Mouse (Mus musculus) retina, postnatal 7 days (tissue): Measurements from ENCODE around the gene Slirp.

Source experiments
- DNase-seq: peaks from one replicate; pipeline ENCODE4 v3.0.0-alpha.2; 2012; ENCODE audit warnings: low read depth, low spot score

Slirp gene

DNA sequence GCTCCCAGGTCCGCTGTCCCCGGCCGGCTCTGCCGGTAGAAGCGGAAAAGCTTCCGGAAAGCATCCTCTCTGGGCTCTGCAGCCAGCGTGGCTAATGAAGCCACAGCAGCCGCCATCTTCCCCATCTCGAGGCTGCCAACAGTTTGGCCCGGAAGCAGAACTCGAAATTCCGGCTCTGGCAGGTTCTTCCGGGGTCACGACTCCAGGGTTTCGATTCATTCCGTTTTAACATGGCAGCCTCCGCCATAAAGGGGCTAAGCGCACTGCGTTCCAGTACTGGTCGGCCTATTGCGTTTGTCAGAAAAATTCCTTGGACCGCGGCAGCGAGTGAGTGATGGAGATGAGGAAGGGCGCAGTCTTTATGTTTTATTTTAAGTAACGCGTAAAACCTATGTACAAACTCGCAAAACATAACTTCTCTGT is at the start of gene Slirp, which contains the start of gene Alkbh1:
Gene Slirp, plus strand, starts transcription at position 197 of the 423 bp plus-strand sequence.
Gene Alkbh1, minus strand, starts transcription at position 318 of the 423 bp plus-strand sequence.
- DNase-seq: peak; percentile 88

DNA sequence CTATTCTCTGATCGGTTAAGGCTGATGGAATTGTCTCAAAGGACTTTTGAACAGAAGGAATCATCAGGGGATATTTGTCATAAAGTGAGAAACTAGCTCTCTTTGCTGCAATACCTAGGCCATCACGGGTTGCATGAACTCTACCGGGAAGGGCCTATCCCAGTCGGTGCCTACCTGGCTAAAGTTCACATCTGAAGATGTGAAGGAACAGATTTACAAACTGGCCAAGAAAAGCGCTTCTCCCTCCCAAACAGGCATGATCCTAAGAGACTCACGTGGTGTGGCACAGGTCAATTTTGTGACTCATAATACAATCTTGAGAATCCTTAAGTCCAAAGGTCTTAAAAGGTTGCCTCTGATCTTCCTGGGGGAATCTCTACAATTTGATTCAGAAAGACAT is 49.4 kb upstream of the Slirp start:
- no peak for DNase-seq

DNA sequence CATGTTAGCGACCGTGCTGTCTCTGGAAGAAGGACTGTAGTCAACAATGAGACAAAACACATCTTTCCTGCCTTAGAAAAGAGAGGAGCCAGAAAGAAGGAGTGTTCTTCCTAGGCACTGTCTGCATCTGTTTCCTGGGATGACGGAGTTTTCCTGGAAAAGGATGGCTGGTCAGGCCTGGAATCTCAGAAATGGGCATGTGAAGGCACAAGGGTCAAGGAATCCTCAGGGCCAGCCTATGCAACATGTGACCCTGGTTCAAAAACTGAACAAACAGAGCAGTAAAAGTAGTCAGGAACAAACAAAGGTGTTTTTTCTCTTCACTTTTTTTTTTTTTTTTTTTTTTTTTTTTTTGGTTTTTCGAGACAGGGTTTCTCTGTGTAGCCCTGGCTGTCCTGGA is 46.6 kb upstream of the Slirp start:
- no peak for DNase-seq

DNA sequence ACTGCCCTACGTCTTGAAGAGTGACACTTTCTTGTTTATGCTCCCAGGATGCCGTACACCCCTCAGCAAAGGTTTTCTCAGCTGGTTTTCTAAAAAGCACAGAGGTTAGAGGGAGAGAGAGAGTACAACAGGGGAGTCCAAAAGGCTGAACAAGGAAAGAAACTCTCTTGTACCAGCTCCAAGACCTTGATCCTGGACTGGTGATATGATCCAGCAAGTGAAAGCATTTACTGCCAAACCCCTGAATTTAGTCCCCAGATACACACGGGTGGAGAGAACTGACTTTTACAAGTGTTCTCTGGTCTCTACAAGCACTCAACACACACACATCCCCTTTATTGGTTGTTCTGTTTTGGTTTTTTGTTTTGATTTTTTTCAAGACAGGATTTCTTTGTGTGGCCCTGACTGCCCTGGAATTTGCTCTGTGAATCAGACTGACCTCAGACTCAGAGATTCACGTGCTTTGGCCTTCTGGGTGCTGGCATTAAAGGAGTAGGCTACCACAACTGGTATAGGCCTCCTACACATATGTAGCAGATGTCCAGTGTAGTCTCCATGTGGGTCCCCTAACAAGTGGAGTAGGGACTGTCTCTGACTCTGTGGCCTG is 45.8 kb upstream of the Slirp start:
- no peak for DNase-seq

DNA sequence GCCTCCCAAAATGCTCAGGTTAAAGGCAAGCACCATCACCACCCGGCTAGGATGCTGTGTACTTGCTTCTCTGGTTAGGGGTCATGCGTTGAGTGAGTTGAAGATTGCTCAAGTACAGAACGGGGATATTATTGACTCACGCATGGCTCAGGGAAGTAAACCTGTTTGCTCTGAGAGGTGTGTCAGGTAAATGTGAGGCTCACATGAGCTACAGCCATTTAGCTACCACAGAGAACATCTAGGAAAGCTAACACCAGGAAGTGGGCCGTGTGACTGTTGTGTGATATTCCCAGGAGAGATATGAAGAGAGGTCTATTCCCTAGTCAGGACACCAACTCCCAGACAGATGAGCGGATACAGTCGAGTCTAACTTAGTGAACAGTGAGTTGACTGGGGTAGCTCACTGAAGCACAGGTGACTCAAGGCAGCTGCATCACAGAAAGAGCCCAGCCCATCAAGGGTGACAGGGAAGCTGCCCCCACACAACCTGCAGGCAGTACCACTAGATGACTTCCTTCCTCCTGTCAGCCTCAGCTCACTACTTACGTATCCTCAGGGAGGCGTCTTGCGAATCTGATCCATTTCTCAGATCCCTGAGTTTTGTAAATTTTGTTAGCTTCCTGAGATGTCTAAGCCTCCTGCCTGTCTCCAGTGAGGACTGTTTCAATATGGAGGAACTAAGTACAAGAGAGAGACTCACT is 44.4 kb upstream of the Slirp start:
- no peak for DNase-seq

DNA sequence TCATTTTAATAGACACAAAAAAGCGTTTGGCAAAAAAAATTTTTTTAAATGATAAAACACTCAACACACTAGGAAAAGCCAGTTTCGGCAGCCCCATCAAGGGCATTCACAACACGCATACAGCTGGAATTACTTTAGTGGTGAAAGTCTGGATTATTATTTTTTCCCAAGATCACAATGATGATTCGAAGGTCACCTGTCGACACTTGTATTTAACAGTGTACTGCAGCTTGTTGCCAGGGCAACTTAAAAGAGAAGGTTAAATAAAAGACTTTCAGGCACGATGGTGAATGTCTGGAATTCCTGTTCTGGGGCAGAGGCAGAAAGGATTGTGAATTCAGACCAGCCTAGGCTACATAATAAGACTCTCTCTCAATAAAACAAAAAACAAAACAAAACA is 41.8 kb upstream of the Slirp start:
- no peak for DNase-seq

DNA sequence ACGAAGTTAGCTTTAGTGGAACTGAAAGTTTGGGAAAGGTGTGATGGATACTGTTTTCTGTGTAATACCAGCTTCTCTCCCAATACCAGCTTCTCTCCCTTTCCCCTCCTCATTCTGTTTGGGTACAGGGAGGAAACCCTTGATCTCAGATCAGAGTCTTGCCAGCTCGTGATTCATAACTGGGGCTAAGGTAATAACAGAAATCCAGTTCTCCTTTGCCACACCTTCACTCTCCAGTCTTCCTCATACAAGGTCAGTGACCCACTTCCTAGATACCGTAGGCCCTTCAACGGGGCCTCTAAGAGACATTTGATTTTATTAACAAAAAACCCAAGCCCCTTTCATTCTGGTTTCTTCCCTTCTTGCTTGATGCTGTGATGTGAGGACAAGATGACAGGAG is 38.5 kb upstream of the Slirp start:
- no peak for DNase-seq

DNA sequence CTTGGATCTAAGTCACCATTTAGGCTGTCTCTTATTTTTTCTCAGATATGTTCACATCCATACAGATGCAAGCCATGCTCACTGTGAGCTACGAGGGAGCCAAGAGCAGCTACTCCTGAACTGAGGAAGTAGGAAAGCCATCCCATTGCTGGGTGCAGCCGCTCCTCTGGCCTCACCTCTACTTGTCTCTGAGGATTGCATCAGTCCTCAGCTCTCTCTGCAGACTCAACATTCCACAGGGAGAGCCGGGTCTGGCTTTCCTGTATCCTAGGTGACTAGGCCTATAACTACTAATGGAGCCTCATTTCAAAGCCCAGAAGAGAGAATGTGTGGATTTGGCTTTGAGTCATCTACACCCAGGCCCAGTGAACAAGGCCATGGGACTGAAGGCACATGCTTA is 38.0 kb upstream of the Slirp start:
- no peak for DNase-seq

DNA sequence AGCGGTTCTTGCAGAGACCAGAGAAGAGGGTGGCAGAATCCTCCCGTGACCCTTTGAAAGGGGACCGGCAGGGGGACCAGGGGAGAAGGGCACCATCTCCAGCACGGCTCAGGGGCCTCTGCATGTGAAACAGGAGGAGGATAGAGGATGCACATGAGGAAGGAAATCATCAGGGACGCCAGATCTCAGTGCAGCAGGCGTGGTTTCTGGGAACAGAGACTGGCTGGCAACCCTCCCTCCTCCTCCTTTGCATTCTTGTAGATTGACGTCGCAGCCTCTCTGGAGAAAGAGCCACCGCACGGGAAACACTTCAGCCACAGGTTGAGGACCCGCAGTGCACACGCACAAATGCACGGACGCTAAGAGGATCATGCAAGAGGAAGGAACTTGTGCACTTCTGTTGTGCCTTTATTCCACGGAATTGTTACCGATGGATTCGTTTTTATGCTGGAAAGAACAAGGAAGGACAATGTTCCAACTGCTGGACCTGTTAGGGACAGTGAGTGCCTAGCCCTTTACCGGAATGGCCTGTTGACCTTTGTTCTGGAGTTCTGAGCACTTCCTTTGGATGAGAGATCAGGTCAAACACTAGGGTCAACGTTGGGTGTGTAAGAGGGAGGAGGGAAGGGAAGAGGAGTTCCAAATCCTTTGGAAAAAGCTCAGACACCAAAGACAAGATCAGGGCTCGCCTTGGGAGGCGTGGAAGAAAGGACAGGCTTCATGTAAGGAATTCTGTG is 35.7 kb upstream of the Slirp start:
- no peak for DNase-seq

DNA sequence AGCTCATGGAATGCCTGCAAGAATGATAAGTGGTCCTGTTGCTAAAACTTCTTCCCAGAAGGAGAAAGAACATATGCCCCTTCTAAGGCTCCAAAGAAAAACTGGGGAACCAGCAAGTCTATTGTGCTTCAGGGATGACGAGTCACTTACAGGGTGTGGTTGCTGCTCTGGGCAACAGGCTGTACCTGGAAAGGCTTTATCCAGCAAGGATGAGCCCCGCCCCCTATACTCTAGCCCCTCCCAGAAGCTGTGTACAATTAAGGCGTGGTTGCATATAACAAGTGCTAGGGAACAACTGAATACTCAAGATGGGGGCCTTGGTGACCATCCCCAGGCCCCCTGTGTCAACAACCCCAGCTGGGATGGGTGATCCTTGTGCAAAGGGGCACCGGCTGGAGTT is 34.6 kb upstream of the Slirp start:
- DNase-seq: no peak

DNA sequence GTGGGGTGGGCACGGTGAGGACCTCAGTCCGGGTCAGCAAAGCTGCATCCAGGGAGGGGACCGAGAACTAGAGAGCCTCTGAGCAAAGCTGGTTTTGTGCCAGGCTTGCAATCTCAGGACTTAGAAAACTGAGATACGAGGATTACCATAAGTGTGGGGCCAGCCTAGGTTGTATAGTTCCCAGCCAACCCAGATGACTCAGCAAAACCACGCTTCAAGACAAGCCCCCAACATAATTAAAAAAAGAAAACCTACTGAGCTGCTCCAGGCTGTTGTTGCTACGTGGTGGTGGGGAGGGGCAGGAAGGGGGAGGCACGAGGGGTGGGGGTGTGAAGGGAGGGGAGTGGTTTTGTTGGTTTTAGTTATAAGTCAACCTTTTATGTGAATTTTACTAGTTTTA is 32.7 kb upstream of the Slirp start:
- no peak for DNase-seq

DNA sequence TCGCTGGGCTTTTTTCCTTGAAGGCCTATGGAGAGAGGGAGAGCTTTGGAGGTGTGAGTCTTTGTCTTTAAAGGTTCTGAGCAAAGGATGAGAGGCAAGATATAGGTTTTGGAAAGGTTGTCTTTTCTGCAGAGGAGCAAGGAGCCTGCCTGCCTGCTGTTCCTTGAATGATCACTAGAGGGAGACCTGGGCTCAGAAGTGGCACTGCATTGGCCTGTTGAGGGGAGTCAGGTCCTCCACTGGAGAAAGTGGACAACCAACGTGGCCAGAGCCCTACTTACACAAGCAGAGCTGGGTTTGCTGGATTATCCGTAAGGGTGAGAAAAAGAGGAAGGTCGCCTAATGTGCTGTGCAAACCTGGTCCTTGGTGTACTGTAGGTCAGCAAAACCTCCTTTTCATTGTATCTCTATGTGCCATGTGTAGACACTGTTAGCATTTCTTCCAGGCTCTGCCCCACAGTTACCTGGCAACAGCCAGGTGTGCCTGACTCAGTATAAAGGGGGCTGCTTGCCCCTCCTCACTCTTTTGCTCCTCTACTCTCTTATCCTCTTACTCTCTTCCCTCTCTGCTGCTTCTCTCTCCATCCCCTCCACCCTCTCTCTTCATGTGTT is 30.4 kb upstream of the Slirp start:
- DNase-seq: peak; percentile 61

DNA sequence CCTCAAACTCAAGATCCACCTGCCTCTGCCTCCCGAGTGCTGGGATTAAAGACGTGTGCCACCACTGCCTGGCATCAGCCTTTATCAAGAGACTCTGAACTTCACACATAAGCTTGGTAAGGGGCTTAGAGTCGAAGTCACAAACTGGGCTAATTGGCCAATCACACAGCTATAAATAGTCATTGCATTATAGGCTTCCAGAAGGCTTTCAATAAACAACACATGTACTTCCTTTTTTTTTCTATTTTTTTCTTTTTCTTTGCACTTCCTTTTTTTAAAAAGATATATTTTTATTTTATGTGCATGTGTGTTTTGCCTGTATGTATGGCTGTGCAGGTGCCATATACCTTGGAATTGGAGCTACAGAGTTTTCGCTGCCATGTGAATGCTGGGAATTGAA is 28.3 kb upstream of the Slirp start:
- DNase-seq: no peak

DNA sequence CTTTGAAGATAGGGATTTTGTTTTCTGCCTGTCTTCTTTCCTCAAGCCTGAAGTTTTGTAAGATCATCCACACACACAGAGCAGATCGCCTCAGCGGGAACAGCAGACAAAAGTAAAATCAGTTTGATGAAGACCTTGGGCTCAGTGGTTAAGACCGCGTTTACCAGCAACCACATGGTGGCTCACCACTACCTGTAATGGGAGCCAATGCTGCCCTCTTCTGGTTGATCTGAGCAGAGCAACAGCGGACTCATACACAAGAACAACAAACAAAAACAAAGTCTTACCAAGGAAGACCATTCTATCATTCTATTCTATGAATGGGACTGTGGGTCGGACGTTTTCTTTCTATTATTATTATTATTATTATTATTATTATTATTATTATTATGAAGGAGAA is 27.0 kb upstream of the Slirp start:
- DNase-seq: peak; percentile 30

DNA sequence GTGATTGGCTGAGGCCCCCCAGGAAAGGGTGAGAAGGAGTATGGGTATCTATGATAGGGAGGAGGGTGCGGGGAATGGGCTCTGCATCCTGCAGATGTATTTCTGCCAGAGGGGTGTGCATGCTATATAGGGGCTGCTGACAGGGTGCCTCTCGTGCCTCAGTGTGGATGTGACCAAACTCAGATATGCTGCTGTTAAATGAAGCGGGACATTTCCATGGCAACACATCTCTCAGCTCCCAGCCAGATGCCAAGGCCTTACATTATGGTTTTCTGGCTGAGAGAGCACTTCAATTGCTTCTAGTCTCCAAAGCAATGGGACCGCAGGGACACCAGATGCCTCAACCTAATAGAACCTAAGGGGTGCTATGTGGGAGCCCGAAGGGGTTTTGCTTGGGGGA is 24.8 kb upstream of the Slirp start:
- DNase-seq: no peak

DNA sequence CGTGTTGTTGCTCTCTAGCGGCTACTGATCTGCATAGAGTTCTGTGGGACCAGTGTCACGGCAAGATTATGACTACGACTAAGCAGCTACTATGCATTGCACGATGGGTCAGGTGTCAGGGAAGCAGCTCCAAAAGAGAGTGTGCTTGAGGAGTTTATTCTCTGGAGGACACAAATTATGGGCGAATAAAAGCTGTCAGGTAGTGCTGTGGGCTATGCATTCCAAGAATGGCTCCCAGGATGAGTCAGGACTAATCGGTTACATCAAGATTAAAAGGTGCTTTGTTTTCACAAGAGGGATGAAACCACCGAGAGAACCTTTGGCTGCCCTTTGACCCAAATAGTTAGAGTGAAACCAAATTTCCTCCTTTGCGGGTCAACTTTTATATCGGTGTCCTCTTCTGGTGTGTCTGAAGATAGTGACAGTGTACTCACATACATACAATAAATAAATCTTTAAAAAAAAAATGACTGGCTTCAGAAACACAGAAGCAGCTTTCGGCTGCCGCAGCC is 23.7 kb upstream of the Slirp start:
- no peak for DNase-seq

DNA sequence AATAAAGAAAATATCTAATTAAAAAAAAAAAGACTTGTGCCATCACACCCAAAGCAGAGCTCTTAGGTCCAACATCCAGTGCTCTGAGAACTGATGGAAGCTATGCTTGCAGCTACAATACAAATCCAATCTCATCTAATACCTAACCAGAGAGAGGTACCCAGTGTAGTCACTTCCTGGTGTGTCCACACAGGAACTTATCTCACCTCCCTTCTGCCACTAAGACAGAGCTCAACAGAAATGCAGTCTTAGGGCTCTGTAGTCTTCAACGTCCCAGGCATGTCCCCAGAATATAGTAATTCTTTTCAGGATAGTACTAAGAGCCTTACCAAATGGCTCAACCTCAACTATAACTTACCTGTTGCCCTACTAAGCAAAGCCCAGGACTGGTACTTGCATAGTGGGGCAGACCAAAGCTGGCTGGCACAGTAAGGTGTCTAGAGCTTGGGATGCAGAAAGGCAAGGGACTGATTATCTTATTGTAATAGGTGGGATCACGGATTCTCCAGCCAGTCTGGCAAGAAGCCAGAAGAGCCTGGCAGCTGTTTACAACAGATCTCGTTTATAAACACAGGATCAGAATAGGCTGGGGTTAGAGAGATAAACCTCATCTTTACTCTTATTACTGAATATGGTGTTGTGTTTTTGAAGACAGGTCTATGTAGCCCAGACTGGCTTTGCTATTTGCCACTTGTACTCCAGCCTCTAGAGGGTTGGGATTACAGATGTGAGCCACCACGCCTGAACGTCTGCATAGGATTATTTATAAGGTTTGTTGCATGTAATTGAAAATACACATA is 21.8 kb upstream of the Slirp start:
- no peak for DNase-seq

DNA sequence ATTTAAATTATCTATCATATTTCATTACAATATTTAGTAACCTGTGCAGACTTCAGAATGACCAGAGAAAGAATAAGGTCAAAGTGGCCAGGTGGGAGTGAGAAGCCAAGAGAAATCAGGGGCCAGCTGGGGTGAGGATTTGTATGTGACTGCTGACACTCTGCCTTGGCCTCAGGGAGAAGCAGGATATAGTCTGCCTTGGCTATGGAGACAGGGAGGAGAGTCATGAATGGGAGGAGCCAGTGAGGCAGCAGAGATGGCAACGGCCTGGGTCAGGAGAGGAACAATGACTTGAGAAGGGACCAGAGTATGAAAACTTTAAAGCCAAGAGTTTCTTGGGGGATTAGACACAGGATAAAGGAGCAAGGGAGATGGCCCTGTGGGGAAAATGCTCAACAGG is 20.0 kb upstream of the Slirp start:
- no peak for DNase-seq

DNA sequence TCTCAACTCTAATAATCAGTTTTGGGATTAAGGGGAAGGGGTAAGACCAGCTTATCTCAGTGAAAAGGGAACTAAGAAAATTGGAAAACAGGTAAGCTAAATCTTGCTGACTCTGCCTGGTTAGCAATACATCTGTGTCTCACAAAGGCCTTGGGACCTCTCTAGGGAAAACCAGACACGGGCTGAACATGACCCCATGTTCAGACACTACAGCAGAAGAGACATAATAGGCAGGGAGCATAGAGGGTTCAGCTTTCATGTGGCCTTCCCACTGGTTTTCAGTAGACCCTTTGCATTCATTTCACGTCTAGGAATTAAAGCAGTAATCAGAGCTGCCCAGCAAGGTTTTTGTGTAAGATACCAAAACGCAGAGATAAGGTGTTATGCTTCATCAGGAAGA is 19.2 kb upstream of the Slirp start:
- no peak for DNase-seq

DNA sequence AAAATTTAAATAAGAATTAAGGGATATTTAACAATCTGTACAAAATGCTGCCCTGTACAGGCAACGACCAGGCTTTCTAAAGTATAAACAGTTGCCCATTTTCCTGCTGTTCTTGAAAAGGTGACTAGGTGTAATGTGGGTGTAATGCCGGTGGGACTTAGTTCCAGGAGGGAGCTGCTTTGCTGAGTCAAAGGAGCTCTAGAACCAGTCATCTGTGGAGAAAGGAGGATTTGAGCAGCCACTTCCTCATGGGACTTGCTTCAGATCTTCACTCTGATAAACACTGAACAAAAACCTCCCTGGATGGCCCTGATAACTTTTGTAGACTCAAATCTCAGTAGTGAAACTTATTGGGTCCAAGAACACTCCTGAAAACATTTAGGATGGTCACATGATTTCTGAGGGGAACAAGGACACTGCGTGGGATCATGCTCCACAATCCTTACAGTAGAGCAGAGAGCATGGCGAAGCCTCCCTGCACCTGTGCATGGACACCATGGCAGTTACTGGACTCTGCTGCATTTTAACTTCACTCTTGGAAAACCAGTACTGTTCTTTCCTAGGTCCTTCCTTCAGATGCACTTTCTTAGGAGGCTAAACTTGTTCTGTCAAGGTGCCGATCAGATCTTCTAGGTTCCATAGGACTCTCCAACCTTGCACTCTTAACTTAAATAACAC is 17.2 kb upstream of the Slirp start:
- DNase-seq: no peak

DNA sequence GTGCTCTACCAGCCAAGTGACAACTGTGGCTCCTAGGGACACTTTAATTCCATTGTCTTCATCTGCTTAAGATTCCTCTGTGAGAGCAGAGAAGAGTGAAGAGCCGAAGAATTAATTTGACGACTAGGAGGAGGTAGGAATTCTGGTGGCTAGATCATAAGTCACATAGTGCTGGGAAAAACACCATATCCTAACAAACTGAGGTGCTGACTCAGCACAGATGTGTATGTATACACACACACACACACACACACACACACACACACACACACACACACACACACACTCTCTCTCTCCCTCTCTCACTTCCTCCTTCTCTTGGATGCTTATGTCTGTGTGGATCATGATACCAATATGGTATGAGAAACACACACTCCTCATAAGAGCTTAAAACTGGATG is 15.4 kb upstream of the Slirp start:
- DNase-seq: no peak
